Mouse (Mus musculus): ENCODE measurements around the gene Mycbp.
"Not testable (repeated sequence)": the region's sequence is repeated elsewhere in the genome, so short reads cannot be mapped to it uniquely, and the experiment has no call there.

The Mycbp gene

DNA sequence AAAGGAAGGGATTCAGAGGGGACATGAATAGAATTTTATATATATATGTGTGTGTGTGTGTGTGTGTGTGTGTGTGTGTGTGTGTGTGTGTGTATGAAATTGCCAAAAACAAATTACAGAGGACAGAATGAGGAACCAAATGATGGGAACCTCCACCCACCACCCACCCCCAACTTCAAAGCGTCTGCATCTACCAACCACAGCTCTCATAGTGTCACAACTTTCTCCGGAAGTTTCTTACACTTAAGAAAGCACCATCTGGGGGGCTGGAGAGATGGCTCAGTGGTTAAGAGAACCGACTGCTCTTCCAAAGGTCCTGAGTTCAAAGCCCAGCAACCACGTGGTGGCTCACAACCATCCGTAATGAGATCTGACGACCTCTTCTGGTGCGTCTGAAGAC, 36.2 kb downstream of the Mycbp start:
- DNase-seq (ENCODE audit: low read depth, low spot score): not testable (repeated sequence)

GRCm38 (mm10) chr4:123946701-123947100, 42.1 kb downstream of the Mycbp start:
- DNase-seq (ENCODE audit: low read depth, low spot score): no peak

DNA sequence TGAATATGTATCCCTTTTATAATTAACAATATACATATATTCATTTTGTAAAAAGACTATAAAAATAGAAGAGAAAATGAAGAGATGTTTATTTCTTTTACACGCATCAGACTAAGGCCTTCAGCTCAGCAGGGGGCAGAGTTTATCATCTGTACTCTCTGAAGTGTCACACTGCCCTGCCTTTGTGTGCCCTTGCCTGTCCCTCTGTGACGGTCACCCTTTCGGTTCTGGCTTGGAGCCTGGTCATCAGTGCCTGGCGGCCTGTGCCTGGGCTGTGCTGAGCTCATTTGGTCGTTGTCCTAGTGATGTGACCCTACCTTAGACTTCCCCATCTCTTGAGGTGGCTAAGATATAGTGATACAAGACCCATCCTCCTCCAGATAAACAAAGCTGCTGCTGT, 42.5 kb downstream of the Mycbp start:
- DNase-seq (ENCODE audit: low read depth, low spot score): no peak

DNA sequence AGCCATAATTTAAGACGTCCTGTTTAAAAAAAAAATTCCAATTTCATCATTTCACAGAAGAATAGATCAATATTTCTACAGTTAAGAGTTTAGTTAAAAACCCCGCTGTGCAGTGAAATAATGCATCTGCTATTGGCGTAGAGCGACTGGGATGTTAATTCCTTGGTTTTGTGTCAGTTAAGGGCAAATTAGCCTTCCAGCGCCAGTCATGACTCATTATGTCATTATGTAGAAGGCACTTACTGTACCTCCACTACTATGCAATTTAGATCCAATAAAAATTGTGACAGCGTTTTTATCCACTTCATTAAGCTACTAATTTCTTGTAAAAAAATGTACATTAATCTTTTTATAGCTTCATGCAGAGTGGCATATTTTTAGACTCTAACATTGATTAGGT, 44.3 kb downstream of the Mycbp start:
- DNase-seq (ENCODE audit: low read depth, low spot score): no peak

GRCm38 (mm10) chr4:123949649-123950048, 45.0 kb downstream of the Mycbp start:
- no peak for DNase-seq (ENCODE audit: low read depth, low spot score)

GRCm38 (mm10) chr4:123952059-123952458, 47.4 kb downstream of the Mycbp start:
- peak; percentile 32 for DNase-seq (ENCODE audit: low read depth, low spot score)

DNA sequence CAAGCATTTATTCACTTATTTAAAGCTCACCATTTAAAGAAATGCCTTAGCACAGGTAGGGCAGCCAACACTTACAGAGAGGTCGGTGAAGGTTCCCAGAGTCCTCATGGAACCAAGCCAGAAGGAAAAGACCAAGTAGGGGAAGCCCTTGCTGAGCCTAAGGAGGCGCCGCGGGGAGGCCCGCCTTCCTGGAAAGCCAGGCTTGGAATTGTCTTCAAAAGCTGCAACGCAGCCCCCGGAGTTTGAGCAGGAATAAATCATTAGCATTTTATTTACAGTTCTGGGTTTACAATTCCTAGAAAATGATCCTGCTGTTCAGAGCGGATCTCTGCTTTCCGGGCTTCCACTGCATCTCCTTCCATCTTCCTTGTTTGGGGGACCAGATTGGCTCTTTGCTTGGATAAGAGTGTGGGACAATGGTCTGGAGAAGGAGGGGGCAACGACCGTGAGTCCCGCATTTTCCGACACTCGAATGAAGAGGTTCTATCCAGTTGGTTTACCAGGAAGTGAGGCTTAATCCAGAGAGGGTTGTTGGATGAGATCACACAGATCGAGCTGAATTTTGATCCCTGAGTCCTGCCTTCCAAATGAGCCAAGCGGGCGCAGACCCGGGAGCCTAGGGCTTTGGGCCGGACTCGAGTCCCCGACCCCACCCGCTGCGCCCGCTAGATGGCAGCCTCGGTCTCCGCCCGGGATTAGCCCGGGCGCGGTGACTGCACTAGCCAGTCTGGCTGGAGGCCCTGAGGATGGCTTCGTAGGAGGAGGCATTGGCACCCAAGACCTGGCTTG, 52.3 kb downstream of the Mycbp start:
- peak; percentile 36 for DNase-seq (ENCODE audit: low read depth, low spot score)

DNA sequence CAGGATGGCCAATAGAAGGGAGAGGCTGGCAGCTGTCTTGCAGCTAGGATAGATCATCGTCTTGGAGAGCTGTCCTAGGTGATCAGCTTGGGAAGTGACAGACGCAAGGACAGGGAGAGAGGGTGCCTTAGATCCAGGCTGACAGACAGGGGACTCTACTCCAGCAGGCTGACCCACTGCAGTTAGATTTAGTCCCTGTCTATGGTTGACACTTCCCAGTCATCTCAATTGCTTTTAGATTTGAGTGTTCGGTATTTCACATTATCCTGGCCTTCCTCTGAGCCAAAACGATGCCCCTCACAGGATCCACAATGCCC, 52.8 kb downstream of the Mycbp start:
- no peak for DNase-seq (ENCODE audit: low read depth, low spot score)

DNA sequence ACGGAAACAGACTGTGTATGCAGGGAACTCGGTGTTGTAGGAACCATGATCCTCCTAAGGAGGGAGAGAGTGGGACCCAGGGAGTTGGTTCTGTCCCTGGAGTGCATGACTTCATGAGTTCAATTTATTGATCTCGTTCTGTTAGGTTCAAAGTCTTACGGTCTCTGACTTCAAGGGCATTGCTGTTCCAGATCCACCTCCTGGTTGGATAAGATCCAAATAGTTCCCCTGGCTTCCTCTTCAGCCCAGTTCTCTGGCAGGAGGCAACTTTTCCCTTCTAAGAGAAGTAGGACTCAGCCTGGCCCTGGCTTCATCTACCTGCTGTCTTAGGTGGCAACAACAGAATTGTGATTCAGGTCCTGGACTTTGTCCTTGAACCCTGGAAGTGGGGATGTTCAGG, 53.3 kb downstream of the Mycbp start:
- DNase-seq (ENCODE audit: low read depth, low spot score): no peak

GRCm38 (mm10) chr4:123960955-123961354, 56.3 kb downstream of the Mycbp start:
- no peak for DNase-seq (ENCODE audit: low read depth, low spot score)

Data from CD4-positive helper T cell, adult 2 months (primary cell).